Mouse (Mus musculus) MEL (cell line): ENCODE data around the gene Stx6. TPM values are rescaled to one million over a fixed set of nuclear protein-coding genes. Genes with fewer than 3 reads are reported as not detected.

Experiments used
- DNase-seq: peaks from one replicate; pipeline ENCODE4 v3.0.0; 2011; ENCODE audit warnings: low read depth, low spot score
- H3K27ac ChIP-seq: 2 replicates; pipeline ENCODE4 v1.5.1; 2012; ENCODE audit warnings: low read depth, mild to moderate bottlenecking, control low read depth, low read length, moderate library complexity; ENCODE audit not compliant: control insufficient read depth
- H3K27me3 ChIP-seq, 2 experiments: fragments of 150-350 bp in 1 of 2; sonication (generic) in 1 of 2; 2 replicates each; pipeline ENCODE4 v1.6.1; 2012; ENCODE audit warnings: low read length in 2 of 2, mild to moderate bottlenecking in 2 of 2, improper control_type of control experiment in 1 of 2, moderate library complexity in 1 of 2; ENCODE audit not compliant: insufficient read depth in 2 of 2, control insufficient read depth in 1 of 2
- H3K36me3 ChIP-seq, 2 experiments: 2 replicates each; pipeline ENCODE4 v1.6.1; 2012 to 2014; ENCODE audit warnings: low read length in 2 of 2, improper control_type of control experiment in 1 of 2, inconsistent platforms in 1 of 2, mild to moderate bottlenecking in 1 of 2; ENCODE audit not compliant: insufficient read depth in 2 of 2, control insufficient read depth in 1 of 2
- H3K4me1 ChIP-seq, 2 experiments: fragments of 150-350 bp in 1 of 2; sonication (generic) in 1 of 2; 2 replicates each; pipeline ENCODE4 v1.6.1; 2012; ENCODE audit warnings: low read length in 2 of 2, improper control_type of control experiment in 1 of 2, mild to moderate bottlenecking in 1 of 2; ENCODE audit not compliant: insufficient read depth in 2 of 2, control insufficient read depth in 1 of 2
- H3K4me3 ChIP-seq, 2 experiments: fragments of 150-350 bp in 1 of 2; sonication (generic) in 1 of 2; 2 replicates each; pipeline ENCODE4 v1.5.1; 2012; ENCODE audit warnings: low read depth in 2 of 2, low read length in 2 of 2, mild to moderate bottlenecking in 2 of 2, moderate library complexity in 2 of 2, control low read depth in 1 of 2, improper control_type of control experiment in 1 of 2; ENCODE audit not compliant: control insufficient read depth in 1 of 2, insufficient read depth in 1 of 2
- H3K79me2 ChIP-seq: 2 replicates; pipeline ENCODE4 v1.6.1; 2012; ENCODE audit warnings: mild to moderate bottlenecking, low read length, moderate library complexity; ENCODE audit not compliant: control insufficient read depth, poor library complexity, insufficient read depth
- H3K9ac ChIP-seq: 2 replicates; pipeline ENCODE4 v1.6.1; 2012; ENCODE audit warnings: low read depth, mild to moderate bottlenecking, control low read depth, low read length, moderate library complexity; ENCODE audit not compliant: control insufficient read depth, poor library complexity, severe bottlenecking
- H3K9me3 ChIP-seq: fragments of 150-350 bp; sonication (generic); replicated peaks from 2 replicates; pipeline ENCODE4 v1.6.1; 2012; ENCODE audit warnings: mild to moderate bottlenecking, low read length, improper control_type of control experiment, moderate library complexity; ENCODE audit not compliant: insufficient read depth
- ELF1 ChIP-seq: IDR thresholded peaks from 2 replicates; pipeline ENCODE4 v1.6.1; 2014; ENCODE audit warnings: low read depth, mild to moderate bottlenecking, inconsistent platforms, low read length, improper control_type of control experiment, moderate library complexity
- SIN3A ChIP-seq: IDR thresholded peaks from 2 replicates; pipeline ENCODE4 v1.6.1; 2012; ENCODE audit warnings: low read length, improper control_type of control experiment, inconsistent platforms
- TBP ChIP-seq: IDR thresholded peaks from 2 replicates; pipeline ENCODE4 v1.8.0; 2011; ENCODE audit warnings: low read depth, low read length, improper control_type of control experiment
- polyA plus RNA-seq, 2 experiments: library from polyadenylated mRNA; stranded (reverse) in 1 of 2; unstranded in 1 of 2; fragments of >175 nt in 1 of 2; fragments of >200 nt in 1 of 2; gene quantifications; 2 replicates each; pipeline versions ENCODE4 v1.2.1 to v1.2.4; 2012; ENCODE audit warnings: low replicate concordance in 2 of 2, low read depth in 1 of 2; ENCODE audit not compliant: insufficient read length in 2 of 2, insufficient read depth in 1 of 2, missing spikeins in 1 of 2
- total RNA-seq: library from RNA; depleted of rRNA; stranded (reverse); fragments of 300-350 nt; gene quantifications from 2 replicates; pipeline ENCODE4 v1.2.3, GENCODE M21; 2012; rRNA removed

The Stx6 gene
- total and polyA plus RNA-seq, 3 experiments, result 18.1 to 38.4 TPM; not detected in 1

GRCm38 (mm10) chr1:155254309-155254708 lies 95.8 kb downstream of the Stx6 start:
- Histone ChIP-seq H3K4me3 (peak overlapping the region in 1 of 2 experiments; percentile 21; a peak in 2 of 4 replicates), H3K9ac (no peak overlapping the region), H3K27me3 (no peaks in the 10 kb centered on the region), H3K4me1 (peaks cover 2 to 14% of the 10 kb centered on the region in 2 experiments), H3K27ac (no peak overlapping the region), H3K9me3 (no peaks in the 10 kb centered on the region), H3K79me2 (no peaks in the 10 kb centered on the region), H3K36me3 (0 out of 4 replicates have a peak, but pooled peaks cover 0 to 3% of the 10 kb centered on the region in 2 experiments)
- DNase-seq, result peak; percentile 70
- TF ChIP-seq ELF1 (peak; percentile 51; the same call in 1 of the 2 replicates), TBP (0 out of 2 replicates have a peak, but pooled peaks have one; percentile 20), SIN3A (no peak)

Other genes with a start within 250 kb of the Stx6 start
- gene Ier5, start 59.1 kb upstream of the Stx6 start, total RNA-seq, result 7.2 and 7.5 TPM in 2 replicates
- 1 to 10 TPM in 1 of 2 experiments, not detected in 1; 7.4 TPM for gene Ier5, start 59.1 kb upstream of the Stx6 start, polyA plus RNA-seq
- 1.8 and 2.0 TPM in 2 replicates for gene Mr1, start 11.9 kb upstream of the Stx6 start, total RNA-seq
- 1 to 10 TPM in 1 of 2 experiments, not detected in 1; 3.9 TPM for gene Mr1, start 11.9 kb upstream of the Stx6 start, polyA plus RNA-seq
- 0.10 and 0.12 TPM in 2 replicates for gene BC034090, start 85.7 kb downstream of the Stx6 start, total RNA-seq
- gene BC034090, start 85.7 kb downstream of the Stx6 start, polyA plus RNA-seq, result under 1 TPM in 1 of 2 experiments, not detected in 1; 0.28 TPM